Mouse (Mus musculus): Measurements from ENCODE around the gene Tgfa.

Tgfa gene

DNA sequence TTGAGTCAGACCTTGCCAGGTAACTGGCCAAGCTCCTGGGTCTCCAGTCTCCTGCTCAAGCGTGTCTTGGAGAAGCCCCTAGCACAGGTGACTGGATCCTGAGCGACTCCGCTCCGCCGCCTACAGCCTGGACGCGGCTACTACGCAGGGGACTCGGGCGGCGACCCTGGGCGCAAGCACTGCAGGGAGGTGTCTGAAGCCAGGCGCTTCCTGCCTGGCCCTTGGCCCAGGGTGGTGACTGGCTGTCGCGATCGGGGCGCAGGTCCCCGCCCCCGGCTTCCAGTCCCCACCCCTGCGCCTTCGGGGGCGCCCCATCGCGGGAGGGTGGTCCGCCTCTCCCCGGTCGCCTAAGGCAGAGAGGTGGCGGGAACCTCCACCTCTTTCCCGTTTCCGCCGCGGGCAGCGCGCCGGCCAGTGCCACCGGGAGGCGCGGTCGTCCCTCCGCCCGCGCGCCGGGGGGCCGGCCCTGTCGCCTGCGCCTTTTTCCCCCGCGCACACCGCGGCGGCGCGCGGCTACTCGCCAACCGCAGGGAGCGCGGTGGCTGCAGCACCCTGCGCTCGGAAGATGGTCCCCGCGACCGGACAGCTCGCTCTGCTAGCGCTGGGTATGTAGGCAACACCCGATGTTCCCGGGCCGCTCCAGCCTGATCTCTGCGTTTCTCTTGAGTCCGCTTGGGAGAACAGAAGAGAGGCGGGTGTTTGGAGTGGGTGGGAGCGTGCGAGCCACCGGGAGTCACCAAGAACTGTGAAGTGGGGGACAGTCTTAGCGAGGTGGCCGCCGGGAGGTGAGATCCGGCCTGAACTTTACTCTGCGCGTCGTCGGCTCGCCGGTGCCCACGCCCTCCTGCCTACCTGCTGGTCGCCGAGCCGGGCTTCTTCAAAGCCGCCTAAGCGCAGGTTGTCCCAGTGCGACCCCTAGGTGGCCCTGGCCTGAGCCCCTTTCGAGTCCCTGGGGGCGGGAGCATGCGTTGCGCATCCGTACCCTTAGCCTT, at the start of gene Tgfa:
Tgfa (plus strand) TSS at position 283 of the 992 bp plus-strand sequence.
- peak; percentile 79 for DNase-seq

DNA sequence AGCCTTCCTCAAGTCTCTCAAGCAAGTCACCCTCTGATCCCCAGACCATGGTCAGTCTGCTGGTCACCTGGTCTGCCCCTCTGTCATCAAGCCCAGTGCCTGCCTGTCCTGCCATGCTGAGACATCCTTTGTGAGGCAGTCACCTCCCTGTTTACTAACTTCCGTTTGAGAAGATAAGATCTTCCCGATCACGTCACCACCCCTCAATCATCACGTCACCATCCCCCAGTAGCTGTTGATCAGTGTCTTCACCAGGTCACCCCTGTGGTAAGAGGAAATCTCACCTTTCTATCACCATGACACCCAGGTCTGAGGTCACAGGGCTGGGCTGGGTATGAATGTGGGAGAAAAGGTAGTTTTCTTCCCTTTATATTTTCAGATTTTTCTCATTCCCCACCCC, 46.5 kb upstream of the Tgfa start:
- no peak for DNase-seq

DNA sequence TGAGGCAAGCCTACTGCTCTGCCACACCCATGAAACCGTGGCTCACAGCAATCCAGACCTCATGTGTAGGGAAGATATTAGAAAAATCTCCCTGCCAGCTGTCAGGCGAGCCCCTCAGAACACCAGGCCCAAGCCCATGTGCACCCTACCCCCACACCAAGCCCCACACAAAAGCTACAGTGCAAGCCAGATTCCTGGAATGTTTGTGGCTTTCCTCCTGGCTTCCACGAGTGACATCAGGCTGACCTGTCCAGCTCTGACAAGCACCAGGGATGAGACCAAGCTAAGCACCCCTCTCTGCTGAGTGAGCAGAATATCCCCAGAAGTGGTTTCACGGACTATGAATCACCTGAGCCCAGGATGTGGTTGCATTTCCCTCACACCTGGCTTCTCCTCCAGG, 46.0 kb upstream of the Tgfa start:
- no peak for DNase-seq

DNA sequence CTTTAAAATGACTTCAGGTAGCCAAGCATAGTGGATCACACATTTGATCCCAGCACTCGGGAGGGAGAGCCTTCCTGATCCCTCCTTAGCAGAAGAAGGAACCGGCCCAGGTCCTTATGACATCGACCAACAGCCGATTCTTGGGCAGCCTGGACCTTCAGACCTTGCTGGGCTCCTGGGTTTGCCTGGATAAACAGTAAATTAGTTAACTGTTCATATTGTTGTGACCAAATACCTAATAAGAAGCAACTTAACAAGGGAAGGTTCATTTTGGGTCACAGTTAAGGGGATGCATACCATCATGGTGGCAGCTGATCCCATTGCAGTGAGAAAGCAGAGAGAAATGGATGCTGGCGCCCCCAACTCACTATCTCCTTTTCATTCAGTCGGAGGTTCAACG, 42.3 kb upstream of the Tgfa start:
- DNase-seq = no peak

DNA sequence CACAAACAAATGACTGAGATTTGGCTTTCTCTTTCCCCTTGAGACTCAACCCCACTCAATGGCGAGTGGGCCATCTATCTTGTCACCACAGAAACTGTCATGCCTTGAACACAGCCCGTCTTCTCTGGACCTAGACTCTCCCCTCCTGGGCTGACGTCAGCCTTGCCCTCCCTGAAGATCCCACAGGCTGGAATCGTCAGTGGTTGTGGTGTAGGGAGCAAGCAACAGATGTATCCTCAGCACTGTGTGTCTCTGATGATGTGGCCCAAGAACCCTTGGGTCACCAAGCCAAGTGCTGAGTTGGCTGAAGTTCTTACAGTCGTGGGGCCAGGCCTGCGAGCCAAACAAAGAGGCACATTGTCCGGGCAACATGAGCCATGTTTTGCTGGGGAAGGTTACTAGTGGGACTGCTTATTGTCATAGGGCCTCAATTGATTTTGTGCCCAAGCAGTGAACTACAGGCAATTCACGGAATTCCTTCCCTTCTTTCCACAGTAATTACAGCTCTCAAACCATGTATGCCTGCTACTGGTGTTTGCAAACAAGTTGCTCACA, 41.5 kb upstream of the Tgfa start:
- DNase-seq = peak; percentile 32

DNA sequence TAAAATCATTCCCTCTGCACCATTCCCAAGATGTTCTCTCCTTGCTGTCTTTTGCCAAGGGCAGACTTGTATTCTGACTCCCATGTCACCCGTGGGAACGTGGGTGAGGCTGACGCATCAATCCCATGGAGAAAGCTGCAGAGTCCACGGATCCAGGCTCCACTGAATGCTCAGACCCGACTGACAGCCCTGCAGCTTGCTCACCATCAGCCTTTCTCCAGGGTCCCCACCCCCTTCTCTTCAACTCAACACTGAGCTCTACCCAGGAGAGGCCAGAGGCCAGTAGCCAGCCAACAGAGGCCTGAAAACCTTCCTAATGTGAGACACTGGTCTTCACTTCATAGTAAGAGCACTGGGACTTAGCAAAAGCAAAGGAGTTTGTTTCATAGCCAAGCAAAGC, 41.0 kb upstream of the Tgfa start:
- DNase-seq = no peak

DNA sequence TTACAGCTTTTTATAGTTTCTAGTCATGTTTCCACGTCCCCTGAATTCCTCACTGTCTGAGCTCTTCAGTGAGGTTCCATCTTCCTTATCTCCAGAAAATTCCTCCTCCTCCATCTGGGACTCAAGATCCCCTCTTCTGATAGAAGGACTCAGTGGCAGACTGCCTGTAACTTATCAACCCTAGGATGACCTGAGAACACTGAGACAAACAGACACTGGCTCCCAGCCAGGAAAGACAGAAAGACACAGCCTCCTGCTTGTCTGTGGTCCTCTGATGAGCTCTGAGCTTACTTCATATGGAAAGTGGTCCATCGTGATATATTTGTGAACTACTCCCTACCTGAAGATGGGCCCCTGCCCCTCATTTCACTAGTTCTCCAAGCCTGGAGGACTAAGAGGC, 40.5 kb upstream of the Tgfa start:
- no peak for DNase-seq

DNA sequence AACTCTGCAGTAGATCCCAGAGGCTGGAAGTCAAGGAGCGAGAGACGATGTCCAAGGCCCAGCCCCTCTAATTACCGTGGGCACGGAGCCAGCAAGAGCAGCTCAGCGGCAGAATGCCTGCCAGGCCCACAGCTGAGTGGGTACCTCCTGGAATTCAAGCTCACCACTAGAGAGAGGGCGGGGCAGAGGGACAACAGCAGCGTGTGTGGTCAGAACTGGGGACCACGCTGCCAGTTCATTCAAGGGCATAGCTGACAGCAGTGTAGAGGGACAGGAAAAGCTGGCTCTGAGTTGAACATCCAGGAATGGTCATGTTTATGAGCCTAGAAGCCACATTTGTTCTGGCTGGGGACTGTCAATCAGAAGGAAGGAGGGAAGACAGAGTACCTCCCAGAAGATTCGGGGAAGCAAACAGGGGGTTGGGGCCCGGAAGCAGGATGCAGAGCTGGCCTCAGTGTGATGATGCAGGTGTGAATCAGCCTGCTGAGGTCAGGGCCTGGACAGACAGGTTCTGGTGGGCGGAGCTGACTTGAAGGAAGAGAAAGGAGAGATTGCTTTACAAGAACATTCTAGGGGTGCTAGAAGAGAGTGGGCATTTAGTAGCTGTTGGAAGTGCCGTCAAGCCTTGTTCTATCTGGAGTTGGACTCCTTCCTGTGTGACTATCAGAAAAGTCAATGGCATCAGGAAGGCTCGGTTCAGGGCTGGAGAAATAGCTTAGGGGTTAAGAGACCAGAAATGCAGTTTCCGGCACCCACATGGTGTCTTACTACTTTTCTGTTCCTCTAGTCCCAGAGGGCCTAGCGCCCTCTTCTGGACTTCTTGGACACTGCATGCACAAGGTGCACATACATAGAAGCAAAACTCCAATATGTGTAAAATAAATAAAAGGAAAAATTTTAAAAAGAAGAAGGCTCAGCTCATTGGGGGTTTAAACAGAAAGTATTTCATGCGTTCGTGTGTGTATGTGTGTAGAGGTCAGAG, 37.5 kb upstream of the Tgfa start:
- DNase-seq = peak; percentile 68

DNA sequence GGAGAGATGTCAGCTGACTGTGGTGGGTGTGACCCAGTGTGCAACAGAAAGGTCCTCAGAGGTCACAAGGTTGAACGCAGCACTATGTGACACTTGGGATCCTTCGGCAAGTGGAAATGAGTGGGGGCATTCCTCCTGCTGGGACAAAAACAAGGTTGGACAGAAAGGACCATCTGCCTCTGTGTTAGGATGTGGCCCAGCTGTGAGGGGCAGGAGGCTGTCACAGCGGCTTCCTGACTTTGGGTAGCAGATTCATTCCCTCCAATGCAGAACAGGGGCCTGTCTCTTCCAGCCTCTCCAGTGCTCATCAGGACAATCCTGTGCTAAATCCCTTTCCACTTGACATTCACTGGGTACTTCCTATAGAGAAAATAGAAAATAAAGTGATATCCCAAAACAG, 34.1 kb upstream of the Tgfa start:
- DNase-seq = no peak

DNA sequence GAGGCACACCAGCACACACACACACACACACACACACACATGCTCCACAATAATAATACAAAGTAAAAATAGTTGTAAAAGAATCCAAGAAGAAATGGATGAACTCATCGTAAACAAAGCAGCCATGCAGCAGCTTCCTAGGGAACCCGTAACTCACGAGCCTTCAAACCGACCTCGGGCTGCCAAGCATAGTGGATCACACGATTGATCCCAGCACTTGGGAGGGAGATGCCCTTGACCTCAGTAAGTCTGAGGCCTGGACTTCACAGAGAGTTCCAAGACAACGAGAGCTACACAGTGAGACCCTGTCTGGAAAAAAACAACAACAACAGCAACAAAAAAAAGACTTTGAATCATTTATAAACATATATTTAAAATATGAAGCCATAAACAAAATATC, 33.4 kb upstream of the Tgfa start:
- no peak for DNase-seq

DNA sequence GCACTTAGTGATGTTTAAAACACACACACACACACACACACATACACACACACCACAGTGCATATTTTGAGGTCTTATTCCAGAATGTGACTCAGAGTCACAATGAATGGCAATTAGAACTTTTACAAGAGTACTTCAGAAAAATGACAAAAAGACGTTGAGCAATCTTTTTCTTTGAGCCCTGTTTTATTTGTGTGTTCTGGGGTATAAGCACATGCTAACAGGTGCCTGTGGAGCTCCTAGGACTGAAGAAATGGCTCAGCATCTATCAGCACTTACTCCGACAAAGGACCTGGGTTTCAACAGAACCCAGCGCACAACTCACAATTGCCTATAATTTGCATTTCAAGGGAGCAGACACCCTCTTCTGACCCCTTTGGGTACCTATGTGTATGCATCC, 31.0 kb upstream of the Tgfa start:
- DNase-seq = peak; percentile 50

DNA sequence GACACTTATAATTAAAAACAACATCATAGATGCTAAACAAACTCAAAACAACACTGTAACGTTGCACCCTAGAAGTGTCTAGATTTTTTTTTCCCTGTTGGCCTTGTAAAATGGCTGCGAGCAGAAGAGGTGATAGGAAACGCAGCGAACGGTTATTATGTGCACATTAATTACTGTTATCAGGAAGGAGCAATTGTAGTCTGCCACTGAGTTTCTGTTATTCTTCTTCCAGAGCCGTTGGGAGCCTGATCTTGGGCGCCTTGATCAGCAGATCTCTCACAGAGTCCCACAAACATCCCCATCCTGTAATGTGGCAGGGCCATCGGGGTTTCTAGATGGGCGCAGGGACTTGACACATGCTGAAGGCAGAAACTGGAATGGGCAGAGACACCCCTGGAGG, 28.6 kb upstream of the Tgfa start:
- no peak for DNase-seq

DNA sequence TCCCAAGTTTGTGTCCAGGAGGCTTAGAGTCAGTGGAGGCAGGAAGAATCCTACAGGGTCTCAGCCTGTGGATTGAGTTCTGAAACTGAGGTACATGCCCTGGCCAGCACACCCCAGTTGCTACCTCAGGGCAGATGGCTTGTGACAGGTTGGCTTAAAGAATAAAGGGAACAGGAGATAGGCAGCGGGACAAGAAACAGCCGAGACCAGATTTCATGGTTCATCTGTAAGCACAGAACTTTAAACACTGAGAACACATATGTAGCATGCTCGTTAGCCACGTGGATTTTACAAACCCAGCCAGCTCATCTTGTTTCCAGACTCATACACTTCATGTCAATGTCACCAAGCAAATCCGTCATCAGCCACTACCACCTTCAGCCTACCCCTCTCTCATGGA, 27.2 kb upstream of the Tgfa start:
- DNase-seq = no peak

DNA sequence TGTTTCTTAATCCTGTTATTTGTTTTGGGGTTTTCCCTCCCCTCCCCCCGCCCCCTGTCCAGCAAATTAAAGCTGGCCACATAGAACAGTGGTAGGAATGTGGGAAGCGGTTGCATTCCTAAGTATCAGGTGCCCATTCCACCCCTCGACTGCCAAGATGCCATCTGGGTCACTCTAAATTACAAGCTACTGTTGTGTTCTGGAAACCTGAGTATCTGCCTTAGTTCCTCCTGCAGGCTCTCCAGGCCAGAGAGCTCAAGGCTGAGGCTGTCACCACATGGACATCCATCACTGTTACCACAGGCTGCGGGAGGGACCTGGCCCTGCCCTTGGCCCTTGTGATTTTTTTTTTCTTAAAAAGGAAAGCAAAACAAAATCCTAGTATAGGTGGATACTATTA, 25.9 kb upstream of the Tgfa start:
- DNase-seq = no peak

DNA sequence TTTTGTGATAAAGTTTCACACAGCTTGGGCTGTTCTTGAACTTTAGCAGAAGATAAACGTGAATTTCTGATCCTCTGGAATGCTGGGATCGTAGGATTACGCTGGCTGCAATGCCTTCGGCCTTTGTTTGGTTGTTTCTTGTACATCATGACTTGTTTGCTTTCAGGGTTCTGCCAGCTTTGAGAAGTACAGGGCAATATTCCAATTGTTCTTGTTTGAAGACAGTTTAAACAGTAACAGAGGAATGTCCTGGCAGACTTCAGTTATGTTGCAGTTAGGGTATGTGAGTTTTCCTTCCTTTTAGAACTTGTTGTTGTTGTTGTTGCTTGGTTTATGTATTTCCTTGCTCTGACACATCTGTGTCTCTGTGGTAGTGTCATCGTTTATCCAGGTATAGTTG, 18.8 kb upstream of the Tgfa start:
- peak; percentile 37 for DNase-seq

DNA sequence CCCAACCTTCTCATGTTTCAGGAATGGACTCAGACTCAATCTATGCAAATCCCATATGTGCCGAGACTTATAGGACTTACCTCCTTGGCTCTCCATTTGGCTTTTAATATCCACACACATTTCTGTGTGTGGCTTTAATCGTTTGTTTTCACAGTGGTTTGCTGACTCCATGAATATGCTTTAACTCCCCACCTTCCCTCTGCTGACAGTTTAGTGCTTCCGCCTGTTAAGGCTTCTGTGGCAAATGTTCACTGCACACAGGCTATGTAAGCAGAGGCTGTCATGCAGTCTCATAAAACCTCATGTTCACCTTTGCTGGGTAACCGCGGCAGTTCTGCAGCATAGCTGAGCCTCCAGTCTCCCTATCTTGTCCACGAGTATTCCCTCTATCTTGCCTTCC, 18.3 kb upstream of the Tgfa start:
- no peak for DNase-seq

DNA sequence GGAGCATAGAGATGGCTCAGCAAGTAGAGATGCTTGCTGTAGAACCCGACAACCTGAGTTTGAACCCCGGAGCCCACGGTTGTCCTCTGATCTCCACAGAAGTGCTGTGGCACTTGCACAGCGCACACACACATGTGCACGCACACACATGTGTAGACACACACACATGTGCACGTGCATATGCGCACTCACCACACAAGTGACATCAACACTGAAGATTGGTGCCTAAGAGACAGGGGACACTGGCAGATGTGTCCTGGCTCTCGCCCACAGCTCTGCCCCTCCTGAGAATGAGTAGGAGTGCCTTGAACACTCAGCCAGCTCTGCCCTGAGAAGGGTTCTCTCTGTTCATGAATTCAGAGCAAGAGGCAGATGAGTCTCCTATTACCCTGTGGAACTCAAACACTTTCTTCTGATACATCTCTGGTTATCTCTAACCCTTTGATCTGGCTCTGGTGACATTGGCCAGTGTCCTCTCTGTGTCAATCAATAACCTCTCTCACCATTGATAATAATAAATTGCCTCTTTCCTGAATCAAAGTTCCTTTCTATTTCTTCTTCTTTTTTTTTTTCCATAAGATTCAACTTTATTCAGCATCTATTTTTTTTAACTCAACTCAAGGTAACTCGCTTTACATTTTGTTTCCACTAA, 17.6 kb upstream of the Tgfa start:
- DNase-seq = no peak

DNA sequence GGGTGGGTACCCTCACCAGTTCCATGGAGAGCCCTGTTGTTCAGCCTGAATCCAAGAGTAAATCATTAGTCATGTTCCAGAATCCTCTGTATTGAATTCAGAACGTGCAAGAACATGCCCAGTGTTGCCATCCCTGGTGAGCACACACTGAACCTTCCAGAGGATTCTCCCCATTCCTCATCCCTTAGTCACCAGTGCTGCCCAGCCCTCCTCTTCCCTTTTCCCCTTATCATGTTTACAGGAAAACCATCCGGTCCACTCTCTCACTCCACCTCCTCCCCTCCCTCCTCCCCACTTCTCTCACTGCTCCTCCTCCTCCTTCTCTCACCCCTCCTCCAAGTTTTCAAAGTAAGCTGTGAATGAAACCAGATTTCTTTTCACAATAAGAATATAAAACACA, 14.4 kb upstream of the Tgfa start:
- peak; percentile 40 for DNase-seq

DNA sequence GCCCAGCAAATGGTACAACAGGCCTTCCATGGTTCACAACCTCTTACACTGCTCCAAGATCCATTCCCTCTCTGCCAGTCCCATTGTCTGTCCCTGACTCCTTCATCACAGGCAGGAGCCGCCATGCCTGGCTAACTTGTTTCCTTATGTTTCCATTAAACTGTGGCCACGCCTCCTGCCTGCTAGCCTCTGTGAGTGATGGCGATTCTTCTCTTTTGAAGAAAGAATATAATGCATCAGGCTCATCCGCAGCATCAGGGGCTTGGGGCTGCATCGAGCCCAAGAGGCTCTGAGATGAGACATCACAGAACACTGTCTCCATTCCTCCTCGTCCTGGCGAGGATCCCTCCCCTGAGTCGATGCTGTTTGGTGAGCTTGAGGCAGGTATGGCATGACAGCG, 13.0 kb upstream of the Tgfa start:
- no peak for DNase-seq

DNA sequence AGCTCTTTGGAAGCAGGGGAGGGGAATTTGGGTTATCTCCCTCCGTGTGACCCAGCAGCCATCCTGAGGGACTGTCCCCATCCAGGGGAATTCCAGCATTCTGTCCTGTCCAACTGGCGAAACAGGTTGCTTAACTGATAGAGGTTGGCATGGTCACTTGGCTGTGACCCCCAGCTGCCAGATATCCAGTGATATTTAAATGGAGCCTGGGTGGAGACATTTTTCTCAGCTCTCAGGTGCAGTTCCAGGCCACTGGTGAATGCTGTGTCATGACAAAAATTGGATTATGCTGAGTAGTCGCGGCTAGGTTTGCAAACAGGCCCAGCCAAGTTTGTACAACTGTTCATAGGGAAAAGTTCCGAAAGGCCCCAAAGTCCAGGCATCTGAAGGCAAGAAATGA, 12.4 kb upstream of the Tgfa start:
- DNase-seq = no peak

DNA sequence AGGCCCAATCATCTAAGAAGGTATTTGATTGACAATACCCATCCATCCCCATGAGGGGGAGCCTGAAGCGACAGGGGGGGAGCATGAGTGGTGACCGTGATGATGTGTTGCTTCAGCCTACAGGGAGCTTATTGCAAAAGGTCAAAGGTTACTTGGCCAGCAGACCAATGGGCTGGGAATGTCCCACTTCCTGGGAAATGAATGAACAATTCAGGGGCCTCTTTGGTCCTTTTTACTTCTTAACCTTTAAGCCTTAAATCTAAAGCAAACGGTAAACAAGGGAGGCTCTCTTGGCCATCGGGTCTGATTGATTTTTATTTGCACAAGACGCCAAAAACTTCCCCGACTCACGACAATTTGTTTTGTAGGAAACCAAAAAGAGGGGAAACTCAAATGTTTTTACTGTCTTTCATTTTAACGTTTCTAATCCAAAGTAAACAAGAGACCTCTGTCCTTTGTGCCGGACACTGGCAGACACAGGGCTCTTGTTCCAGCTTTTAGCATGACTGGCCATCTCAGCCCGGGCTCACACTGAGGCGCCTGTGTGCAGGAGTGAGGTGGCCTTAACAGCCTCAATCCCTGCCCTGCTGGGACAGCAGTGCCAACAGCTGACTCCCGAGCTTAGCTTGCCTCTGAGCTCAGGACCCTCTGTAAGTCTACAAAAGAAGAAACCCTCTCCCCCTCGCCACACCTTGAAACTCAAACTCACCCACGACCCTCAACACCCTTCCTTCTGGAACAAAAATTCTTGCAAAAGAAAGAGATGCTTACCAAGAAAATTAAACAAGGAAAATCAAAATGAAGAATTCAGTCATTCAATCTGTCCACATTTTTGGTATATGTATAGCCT, 8.7 kb upstream of the Tgfa start:
- DNase-seq = no peak
